Mouse (Mus musculus): ENCODE measurements around the gene Hgd. TPM values are rescaled to one million over a fixed set of nuclear protein-coding genes. Genes with fewer than 3 reads are reported as not detected.

Gene Hgd
- polyA plus RNA-seq, 1 experiment from 2014 or later, result 0.53 TPM

- Histone ChIP-seq H3K36me3 (ENCODE audit: control insufficient read depth, insufficient read depth, low read length) (no peaks in the 10 kb centered on the region), H3K4me3 (ENCODE audit: low read length) (no peak overlapping the region), H3K4me1 (ENCODE audit: control insufficient read depth, insufficient read depth, low read length) (no peaks in the 10 kb centered on the region), H3K9ac (ENCODE audit: low read depth, low read length) (no peak overlapping the region), H3K27ac (ENCODE audit: low read depth, low read length) (no peak overlapping the region), H3K9me3 (ENCODE audit: control insufficient read depth, low read length) (no peaks in the 10 kb centered on the region), H3K4me2 (replicated peaks; ENCODE audit: low read depth, low read length) (no peak overlapping the region), H3K27me3 (ENCODE audit: control insufficient read depth, insufficient read depth, low read length) (no peaks in the 10 kb centered on the region)
- no peak for ATAC-seq (ENCODE audit: low FRiP score, low TSS enrichment)
- whole genome bisulfite sequencing, result 60% methylated on average over 7 of the region's 7 CpGs
Observed at GRCm38 (mm10) chr16:37611072-37611471, 31.1 kb downstream of the Hgd start.

- Histone ChIP-seq H3K4me1 (ENCODE audit: control insufficient read depth, insufficient read depth, low read length) (no peaks in the 10 kb centered on the region), H3K4me2 (replicated peaks; ENCODE audit: low read depth, low read length) (no peak overlapping the region), H3K9me3 (ENCODE audit: control insufficient read depth, low read length) (no peaks in the 10 kb centered on the region), H3K27ac (ENCODE audit: low read depth, low read length) (no peak overlapping the region), H3K9ac (ENCODE audit: low read depth, low read length) (no peak overlapping the region), H3K36me3 (ENCODE audit: control insufficient read depth, insufficient read depth, low read length) (no peaks in the 10 kb centered on the region), H3K27me3 (ENCODE audit: control insufficient read depth, insufficient read depth, low read length) (no peaks in the 10 kb centered on the region), H3K4me3 (ENCODE audit: low read length) (no peak overlapping the region)
- no peak for ATAC-seq (ENCODE audit: low FRiP score, low TSS enrichment)
- 92% methylated on average over 5 of the region's 5 CpGs for WGBS
Observed at GRCm38 (mm10) chr16:37612013-37612412, 32.1 kb downstream of the Hgd start.

- no peaks in the 10 kb centered on the region for H3K27me3 ChIP-seq (ENCODE audit: control insufficient read depth, insufficient read depth, low read length)
- H3K4me2 ChIP-seq (replicated peaks; ENCODE audit: low read depth, low read length), result no peak overlapping the region
- no peaks in the 10 kb centered on the region for H3K9me3 ChIP-seq (ENCODE audit: control insufficient read depth, low read length)
- H3K4me1 ChIP-seq (ENCODE audit: control insufficient read depth, insufficient read depth, low read length), result peaks cover 4% of the 10 kb centered on the region; the same call in 1 of the 2 replicates
- no peak overlapping the region for H3K27ac ChIP-seq (ENCODE audit: low read depth, low read length)
- no peak overlapping the region for H3K4me3 ChIP-seq (ENCODE audit: low read length)
- WGBS, result 85% methylated on average over 9 of the region's 9 CpGs
- ATAC-seq (ENCODE audit: low FRiP score, low TSS enrichment), result no peak
- no peaks in the 10 kb centered on the region for H3K36me3 ChIP-seq (ENCODE audit: control insufficient read depth, insufficient read depth, low read length)
- H3K9ac ChIP-seq (ENCODE audit: low read depth, low read length), result no peak overlapping the region
Observed at GRCm38 (mm10) chr16:37614540-37614939, 34.6 kb downstream of the Hgd start.

- H3K27me3 ChIP-seq (ENCODE audit: control insufficient read depth, insufficient read depth, low read length), result no peaks in the 10 kb centered on the region
- no peak for ATAC-seq (ENCODE audit: low FRiP score, low TSS enrichment)
- 52% methylated on average over 8 of the region's 8 CpGs for WGBS
- H3K4me1 ChIP-seq (ENCODE audit: control insufficient read depth, insufficient read depth, low read length), result peaks cover 4% of the 10 kb centered on the region; the same call in 1 of the 2 replicates
- H3K9ac ChIP-seq (ENCODE audit: low read depth, low read length), result no peak overlapping the region
- no peak overlapping the region for H3K4me2 ChIP-seq (replicated peaks; ENCODE audit: low read depth, low read length)
- no peak overlapping the region for H3K4me3 ChIP-seq (ENCODE audit: low read length)
- no peaks in the 10 kb centered on the region for H3K9me3 ChIP-seq (ENCODE audit: control insufficient read depth, low read length)
- H3K36me3 ChIP-seq (ENCODE audit: control insufficient read depth, insufficient read depth, low read length), result no peaks in the 10 kb centered on the region
- no peak overlapping the region for H3K27ac ChIP-seq (ENCODE audit: low read depth, low read length)
Observed at GRCm38 (mm10) chr16:37615429-37615828, 35.5 kb downstream of the Hgd start.

GRCm38 (mm10) chr16:37616104-37616503, 36.2 kb downstream of the Hgd start:
- Histone ChIP-seq H3K4me2 (replicated peaks; ENCODE audit: low read depth, low read length) (no peak overlapping the region), H3K36me3 (ENCODE audit: control insufficient read depth, insufficient read depth, low read length) (no peaks in the 10 kb centered on the region), H3K4me3 (ENCODE audit: low read length) (no peak overlapping the region), H3K9me3 (ENCODE audit: control insufficient read depth, low read length) (no peaks in the 10 kb centered on the region), H3K27me3 (ENCODE audit: control insufficient read depth, insufficient read depth, low read length) (no peaks in the 10 kb centered on the region), H3K4me1 (ENCODE audit: control insufficient read depth, insufficient read depth, low read length) (peaks cover 4% of the 10 kb centered on the region; the same call in 1 of the 2 replicates), H3K27ac (ENCODE audit: low read depth, low read length) (no peak overlapping the region), H3K9ac (ENCODE audit: low read depth, low read length) (no peak overlapping the region)
- 68% methylated on average over 8 of the region's 8 CpGs for WGBS
- no peak for ATAC-seq (ENCODE audit: low FRiP score, low TSS enrichment)

- no peaks in the 10 kb centered on the region for H3K36me3 ChIP-seq (ENCODE audit: control insufficient read depth, insufficient read depth, low read length)
- no peaks in the 10 kb centered on the region for H3K9me3 ChIP-seq (ENCODE audit: control insufficient read depth, low read length)
- WGBS, result 22% methylated on average over 3 of the region's 3 CpGs
- ATAC-seq (ENCODE audit: low FRiP score, low TSS enrichment), result no peak
- no peak overlapping the region for H3K9ac ChIP-seq (ENCODE audit: low read depth, low read length)
- peaks cover 4% of the 10 kb centered on the region; the same call in 1 of the 2 replicates for H3K4me1 ChIP-seq (ENCODE audit: control insufficient read depth, insufficient read depth, low read length)
- H3K27ac ChIP-seq (ENCODE audit: low read depth, low read length), result no peak overlapping the region
- no peaks in the 10 kb centered on the region for H3K27me3 ChIP-seq (ENCODE audit: control insufficient read depth, insufficient read depth, low read length)
- no peak overlapping the region for H3K4me2 ChIP-seq (replicated peaks; ENCODE audit: low read depth, low read length)
- H3K4me3 ChIP-seq (ENCODE audit: low read length), result no peak overlapping the region
Observed at GRCm38 (mm10) chr16:37617695-37618094, 37.7 kb downstream of the Hgd start.

GRCm38 (mm10) chr16:37622403-37622802, 42.5 kb downstream of the Hgd start:
- Histone ChIP-seq H3K4me2 (replicated peaks; ENCODE audit: low read depth, low read length) (no peak overlapping the region), H3K27ac (ENCODE audit: low read depth, low read length) (no peak overlapping the region), H3K9me3 (ENCODE audit: control insufficient read depth, low read length) (no peaks in the 10 kb centered on the region), H3K4me1 (ENCODE audit: control insufficient read depth, insufficient read depth, low read length) (peaks cover 4% of the 10 kb centered on the region; the same call in 1 of the 2 replicates), H3K36me3 (ENCODE audit: control insufficient read depth, insufficient read depth, low read length) (no peaks in the 10 kb centered on the region), H3K9ac (ENCODE audit: low read depth, low read length) (no peak overlapping the region), H3K27me3 (ENCODE audit: control insufficient read depth, insufficient read depth, low read length) (no peaks in the 10 kb centered on the region), H3K4me3 (ENCODE audit: low read length) (no peak overlapping the region)
- ATAC-seq (ENCODE audit: low FRiP score, low TSS enrichment), result no peak
- WGBS, result 83% methylated on average over 3 of the region's 3 CpGs

GRCm38 (mm10) chr16:37622919-37623318, 43.0 kb downstream of the Hgd start:
- no peak for ATAC-seq (ENCODE audit: low FRiP score, low TSS enrichment)
- WGBS, result 72% methylated on average over 5 of the region's 5 CpGs
- no peaks in the 10 kb centered on the region for H3K27me3 ChIP-seq (ENCODE audit: control insufficient read depth, insufficient read depth, low read length)

GRCm38 (mm10) chr16:37626388-37626949, 46.5 kb downstream of the Hgd start:
- H3K4me3 ChIP-seq (ENCODE audit: low read length), result no peak overlapping the region
- no peaks in the 10 kb centered on the region for H3K9me3 ChIP-seq (ENCODE audit: control insufficient read depth, low read length)

More at GRCm38 (mm10) chr16:37622919-37623318, 43.0 kb downstream of the Hgd start:
- H3K9me3 ChIP-seq (ENCODE audit: control insufficient read depth, low read length), result no peaks in the 10 kb centered on the region
- H3K27ac ChIP-seq (ENCODE audit: low read depth, low read length), result no peak overlapping the region
- H3K36me3 ChIP-seq (ENCODE audit: control insufficient read depth, insufficient read depth, low read length), result no peaks in the 10 kb centered on the region
- no peaks in the 10 kb centered on the region for H3K4me1 ChIP-seq (ENCODE audit: control insufficient read depth, insufficient read depth, low read length)
- H3K4me3 ChIP-seq (ENCODE audit: low read length), result no peak overlapping the region
- no peak overlapping the region for H3K4me2 ChIP-seq (replicated peaks; ENCODE audit: low read depth, low read length)
- H3K9ac ChIP-seq (ENCODE audit: low read depth, low read length), result no peak overlapping the region

More at GRCm38 (mm10) chr16:37626388-37626949, 46.5 kb downstream of the Hgd start:
- WGBS, result 46% methylated on average over 4 of the region's 4 CpGs
- no peaks in the 10 kb centered on the region for H3K4me1 ChIP-seq (ENCODE audit: control insufficient read depth, insufficient read depth, low read length)
- no peaks in the 10 kb centered on the region for H3K27me3 ChIP-seq (ENCODE audit: control insufficient read depth, insufficient read depth, low read length)
- H3K4me2 ChIP-seq (replicated peaks; ENCODE audit: low read depth, low read length), result no peak overlapping the region
- no peak overlapping the region for H3K9ac ChIP-seq (ENCODE audit: low read depth, low read length)
- no peaks in the 10 kb centered on the region for H3K36me3 ChIP-seq (ENCODE audit: control insufficient read depth, insufficient read depth, low read length)
- no peak for ATAC-seq (ENCODE audit: low FRiP score, low TSS enrichment)
- H3K27ac ChIP-seq (ENCODE audit: low read depth, low read length), result no peak overlapping the region

Measured in kidney, embryonic 14.5 days (tissue).